Mouse (Mus musculus) kidney, embryonic 15.5 days (tissue): Measurements from ENCODE around the gene Cyp8b1. TPM values are rescaled to one million over a fixed set of nuclear protein-coding genes. Genes with fewer than 3 reads are reported as not detected.

Experiments
- polyA plus RNA-seq: library from polyadenylated mRNA; unstranded; fragments of >200 nt; fragmentation: Nextera tagmentation; extraction: Ambion mirVana; gene quantifications from 2 replicates; pipeline ENCODE4 v1.2.1, GENCODE M21; 2015

Gene Cyp8b1
- polyA plus RNA-seq, 1 experiment from 2014 or later, result 0.10 TPM

Other genes with a start within 250 kb of the Cyp8b1 start
- 10.5 and 10.6 TPM in 2 replicates for gene Sec22c, start 210.8 kb downstream of the Cyp8b1 start, polyA plus RNA-seq
- gene Ss18l2, start 206.0 kb downstream of the Cyp8b1 start, polyA plus RNA-seq, result 113 and 128 TPM in 2 replicates
- gene Nktr, start 197.1 kb downstream of the Cyp8b1 start, polyA plus RNA-seq, result 59.6 and 67.8 TPM in 2 replicates
- 12.8 and 15.3 TPM in 2 replicates for gene Zfp651, start 157.0 kb downstream of the Cyp8b1 start, polyA plus RNA-seq
- 1.8 and 2.9 TPM in 2 replicates for gene Klhl40, start 138.7 kb downstream of the Cyp8b1 start, polyA plus RNA-seq
- gene Hhatl, start 123.8 kb downstream of the Cyp8b1 start, polyA plus RNA-seq, result 0.69 and 0.80 TPM in 2 replicates
- 0.47 and 0.53 TPM in 2 replicates for gene Ccdc13, start 76.8 kb downstream of the Cyp8b1 start, polyA plus RNA-seq
- gene Higd1a, start 57.9 kb downstream of the Cyp8b1 start, polyA plus RNA-seq, result 151 and 153 TPM in 2 replicates
- 0.40 and 0.57 TPM in 2 replicates for gene Ackr2, start 17.9 kb downstream of the Cyp8b1 start, polyA plus RNA-seq
- 1.1 and 2.1 TPM in 2 replicates for gene Fam198a, start 34.7 kb upstream of the Cyp8b1 start, polyA plus RNA-seq
- 14.7 and 17.1 TPM in 2 replicates for gene Pomgnt2, start 80.8 kb upstream of the Cyp8b1 start, polyA plus RNA-seq
- gene Snrk, start 201.0 kb upstream of the Cyp8b1 start, polyA plus RNA-seq, result 59.8 and 62.7 TPM in 2 replicates